Mouse (Mus musculus): ENCODE measurements around the gene Sv2b.

- TF ChIP-seq CTCF (IDR thresholded peaks at IDR 0.05; ENCODE audit: extremely low read depth, insufficient read length, insufficient replicate concordance, low read depth, low read length) (no peak), POLR2A (IDR thresholded peaks at IDR 0.05; ENCODE audit: low read depth, low read length) (no peak)
Observed at GRCm38 (mm10) chr7:75329740-75330142, 20.7 kb upstream of the Sv2b start.

Measured in small intestine, adult 2 months (tissue).